Mouse (Mus musculus) gastrocnemius, adult 2 months (tissue): ENCODE measurements around the gene Wnt4. TPM values are rescaled to one million over a fixed set of nuclear protein-coding genes. Genes with fewer than 3 reads are reported as not detected.

ENCODE experiments used
- DNase-seq: peaks from one replicate; pipeline ENCODE4 v3.0.0; 2022
- H3K27ac ChIP-seq: fragments of 200-600 bp; 2 replicates; pipeline ENCODE4 v1.8.1; 2022; ENCODE audit warnings: mild to moderate bottlenecking
- H3K4me3 ChIP-seq: fragments of 200-600 bp; 2 replicates; pipeline ENCODE4 v1.8.1; 2022; ENCODE audit warnings: mild to moderate bottlenecking, moderate library complexity
- CTCF ChIP-seq: fragments of 200-600 bp; IDR thresholded peaks from 2 replicates; pipeline ENCODE4 v1.8.1; 2022; ENCODE audit warnings: antibody characterized with exemption, mild to moderate bottlenecking, moderate library complexity
- intact Hi-C: fragments of 180-260 bp; cut with DNase I; formaldehyde crosslinking; loops from one replicate; pipeline ENCODE4 v1.15.1; 2025
- total RNA-seq, 2 experiments: library from RNA; stranded (reverse); gene quantifications; 2 replicates each; pipeline ENCODE4 v1.2.3; 2021

The Wnt4 gene
- total RNA-seq, 2 experiments from 2014 or later = 9.2 to 13.0 TPM

GRCm38 (mm10) chr4:137261826-137262225 is 15.5 kb upstream of the Wnt4 start:
- intact Hi-C loops = loop anchor here (5.0 kb wide), 1 partner anchor 45 kb away; no protein-coding TSS in a partner anchor
- no peak for TF ChIP-seq CTCF
- Histone ChIP-seq H3K4me3 (no peak overlapping the region), H3K27ac (no peak overlapping the region)
- no peak for DNase-seq

DNA sequence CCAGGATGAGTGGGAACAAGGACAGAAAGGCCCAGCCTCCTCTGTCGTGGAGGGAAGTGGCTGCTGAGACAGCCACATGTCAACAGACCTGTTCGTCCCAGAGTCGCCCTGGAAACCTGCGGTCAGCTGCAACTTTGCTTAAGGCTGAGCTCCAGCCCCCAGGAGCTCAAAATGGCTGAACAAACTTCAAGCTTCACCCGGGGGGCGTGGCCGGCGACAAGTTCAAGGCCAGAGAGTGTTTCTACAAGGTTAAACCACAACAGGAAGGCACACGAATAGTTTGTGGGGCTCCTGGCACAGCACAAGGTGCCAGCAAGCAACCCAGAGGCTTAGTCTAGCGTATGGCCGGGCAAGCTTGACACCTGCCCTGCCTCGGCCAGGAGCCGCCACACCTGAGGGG is 13.2 kb upstream of the Wnt4 start:
- H3K27ac ChIP-seq = no peak overlapping the region
- no peak for DNase-seq
- no peak for TF ChIP-seq CTCF
- no peak overlapping the region for H3K4me3 ChIP-seq
- intact Hi-C loops = loop anchor here (5.0 kb wide), 1 partner anchor 47 kb away; no protein-coding TSS in a partner anchor

DNA sequence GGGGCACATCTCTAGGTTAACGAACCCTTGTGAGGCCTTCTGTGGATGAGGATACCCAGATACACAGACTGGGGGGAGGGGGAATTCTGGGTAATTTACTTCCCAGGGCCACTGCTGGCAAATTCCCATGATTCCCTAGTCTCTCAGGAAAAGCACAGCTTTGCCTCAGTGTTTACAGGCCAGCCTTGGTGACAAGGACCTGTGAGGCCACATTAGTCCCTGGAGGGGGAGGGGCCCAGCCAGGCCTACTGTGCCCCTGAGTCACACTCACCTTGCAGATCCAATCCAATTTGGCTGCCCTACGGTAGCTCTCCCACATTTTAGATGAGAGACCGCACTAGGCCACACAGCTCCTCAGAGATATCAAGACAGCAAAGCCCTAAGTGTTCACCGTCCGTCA is 12.2 kb upstream of the Wnt4 start:
- no peak overlapping the region for H3K4me3 ChIP-seq
- no peak for DNase-seq
- TF ChIP-seq CTCF = no peak
- H3K27ac ChIP-seq = no peak overlapping the region
- intact Hi-C loops = no loop called here

DNA sequence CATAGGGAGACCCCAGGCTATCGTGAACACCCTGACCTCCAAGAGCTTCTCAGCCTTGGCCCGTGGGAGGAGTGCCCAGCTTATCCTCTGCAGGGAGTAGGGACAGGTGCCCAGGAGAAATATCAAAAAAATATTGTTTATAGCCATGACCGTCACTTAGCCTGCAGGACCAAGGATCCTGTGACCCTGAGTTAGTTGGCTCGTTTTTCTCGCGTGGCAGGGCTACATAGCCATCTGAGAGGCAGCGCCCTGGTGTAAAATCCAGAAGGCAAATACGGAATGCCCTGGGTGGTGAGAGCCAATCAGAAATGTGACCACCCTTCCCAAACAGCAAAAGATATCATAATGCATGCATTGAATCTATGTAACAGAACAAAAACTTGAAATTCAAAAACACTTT is 8.7 kb upstream of the Wnt4 start:
- TF ChIP-seq CTCF = no peak
- H3K27ac ChIP-seq = no peak overlapping the region
- DNase-seq = no peak
- no peak overlapping the region for H3K4me3 ChIP-seq
- intact Hi-C loops = no loop called here

- DNase-seq = no peak
- no peak overlapping the region for H3K27ac ChIP-seq
- no peak overlapping the region for H3K4me3 ChIP-seq
- no peak for TF ChIP-seq CTCF
- intact Hi-C loops = no loop called here
These were observed 5.4 kb upstream of the Wnt4 start for GRCm38 (mm10) chr4:137271856-137272255.

- Histone ChIP-seq H3K27ac (no peak overlapping the region), H3K4me3 (no peak overlapping the region)
- no peak for DNase-seq
- TF ChIP-seq CTCF = no peak
- intact Hi-C loops = no loop called here
These were observed 3.0 kb upstream of the Wnt4 start for GRCm38 (mm10) chr4:137274304-137274703.

DNA sequence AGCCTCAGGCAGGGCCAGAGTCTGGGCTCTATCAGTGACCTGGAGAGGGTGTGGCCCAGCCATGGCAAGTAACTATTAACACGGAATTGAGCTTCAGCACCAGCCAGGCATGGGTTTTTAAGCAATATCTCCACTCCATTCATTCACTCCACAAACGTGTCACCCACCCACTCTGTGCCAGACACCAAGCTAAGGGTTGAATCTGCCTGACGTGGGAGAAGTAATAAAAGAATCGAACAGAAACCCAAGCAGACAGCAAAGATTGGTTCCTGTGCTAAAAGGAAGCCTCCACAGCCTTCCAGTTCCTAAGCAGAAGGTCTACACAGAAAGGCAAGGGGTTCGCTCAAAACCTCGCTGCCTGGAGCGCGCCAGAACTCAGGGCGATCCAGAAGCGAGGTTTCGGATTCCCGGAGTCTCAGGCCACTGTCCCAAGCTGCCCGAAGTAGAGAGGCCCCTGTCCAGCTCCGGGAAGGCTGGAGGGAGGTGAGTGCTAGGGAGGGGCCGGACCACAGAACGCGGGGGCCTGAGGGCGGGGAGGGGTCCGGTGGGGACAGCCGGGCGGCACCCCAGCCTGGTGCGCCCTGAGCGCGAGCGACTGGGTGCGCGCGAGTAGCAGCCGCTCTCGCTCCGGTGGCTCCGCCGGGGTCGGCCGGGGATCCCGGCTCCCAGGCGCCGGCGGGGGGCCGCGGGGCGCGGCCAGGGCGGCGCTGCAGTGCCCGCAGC is 685 bp upstream of the Wnt4 start:
- intact Hi-C loops = loop anchor here (2.0 kb wide), 2 partner anchors 82 to 90 kb away; no protein-coding TSS in a partner anchor
- peak overlapping the region; percentile 81 for H3K4me3 ChIP-seq
- DNase-seq = peak; percentile 64
- H3K27ac ChIP-seq = peak overlapping the region; percentile 88
- no peak for TF ChIP-seq CTCF

GRCm38 (mm10) chr4:137277600-137278143 is 383 bp downstream of the Wnt4 start:
- peak; percentile 49 for DNase-seq
- Histone ChIP-seq H3K4me3 (peak overlapping the region; percentile 81), H3K27ac (peak overlapping the region; percentile 83)
- TF ChIP-seq CTCF = no peak
- intact Hi-C loops = loop anchor here (2.0 kb wide), 2 partner anchors 83 to 91 kb away; no protein-coding TSS in a partner anchor

- intact Hi-C loops = no loop called here
- TF ChIP-seq CTCF = no peak
- no peak for DNase-seq
- Histone ChIP-seq H3K27ac (peak overlapping the region; percentile 83), H3K4me3 (peak overlapping the region; percentile 81)
These were observed 1.1 kb downstream of the Wnt4 start for GRCm38 (mm10) chr4:137278144-137279040.

DNA sequence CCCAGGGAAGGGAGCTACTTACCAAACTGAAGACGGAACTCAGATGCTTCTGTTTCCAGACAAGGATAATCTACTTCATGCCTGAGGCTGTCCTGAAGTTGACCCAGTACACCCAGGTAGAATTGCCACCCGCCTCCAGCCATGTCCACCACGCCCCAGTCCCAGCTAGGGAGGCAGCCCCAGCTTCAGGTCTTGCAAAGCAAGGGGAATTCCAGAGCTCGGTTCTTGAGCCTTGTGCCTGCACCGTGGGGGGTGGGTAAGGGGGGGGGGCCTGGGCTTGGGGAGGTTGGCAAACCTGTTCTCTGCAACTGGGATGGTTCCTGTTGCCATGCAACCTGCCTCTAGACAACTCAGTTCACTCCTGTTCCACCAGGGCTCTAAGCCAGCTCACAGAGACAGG is 2.1 kb downstream of the Wnt4 start:
- H3K27ac ChIP-seq = no peak overlapping the region
- intact Hi-C loops = no loop called here
- no peak for TF ChIP-seq CTCF
- DNase-seq = no peak
- no peak overlapping the region for H3K4me3 ChIP-seq

DNA sequence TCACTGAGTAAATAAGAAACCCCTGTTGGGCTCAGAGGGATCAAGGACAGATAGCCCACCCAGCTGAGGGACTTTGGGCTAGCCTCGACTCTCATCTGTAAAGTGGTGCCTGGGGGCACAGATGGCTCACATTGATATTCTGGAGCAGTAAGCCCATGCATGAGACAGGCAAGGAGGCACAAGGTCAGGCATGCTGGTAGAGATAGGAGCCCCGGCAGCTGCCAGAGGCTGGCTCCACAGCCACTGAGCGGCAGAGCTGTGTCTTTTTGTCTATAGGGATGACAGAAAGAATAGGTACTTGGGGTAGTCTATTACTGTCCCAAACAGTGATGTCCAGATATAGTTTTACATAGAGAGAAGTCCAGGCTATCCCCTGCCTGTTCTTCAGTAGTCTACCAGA is 4.0 kb downstream of the Wnt4 start:
- DNase-seq = no peak
- intact Hi-C loops = no loop called here
- Histone ChIP-seq H3K4me3 (no peak overlapping the region), H3K27ac (no peak overlapping the region)
- no peak for TF ChIP-seq CTCF

- no peak for TF ChIP-seq CTCF
- intact Hi-C loops = no loop called here
- DNase-seq = no peak
These were observed 4.8 kb downstream of the Wnt4 start for GRCm38 (mm10) chr4:137282122-137282521.

More at GRCm38 (mm10) chr4:137282122-137282521, 4.8 kb downstream of the Wnt4 start:
- no peak overlapping the region for H3K4me3 ChIP-seq
- H3K27ac ChIP-seq = no peak overlapping the region
